Comparison of ENCODE assay signal across 9 mouse cellular contexts in the genomic region with DNA sequence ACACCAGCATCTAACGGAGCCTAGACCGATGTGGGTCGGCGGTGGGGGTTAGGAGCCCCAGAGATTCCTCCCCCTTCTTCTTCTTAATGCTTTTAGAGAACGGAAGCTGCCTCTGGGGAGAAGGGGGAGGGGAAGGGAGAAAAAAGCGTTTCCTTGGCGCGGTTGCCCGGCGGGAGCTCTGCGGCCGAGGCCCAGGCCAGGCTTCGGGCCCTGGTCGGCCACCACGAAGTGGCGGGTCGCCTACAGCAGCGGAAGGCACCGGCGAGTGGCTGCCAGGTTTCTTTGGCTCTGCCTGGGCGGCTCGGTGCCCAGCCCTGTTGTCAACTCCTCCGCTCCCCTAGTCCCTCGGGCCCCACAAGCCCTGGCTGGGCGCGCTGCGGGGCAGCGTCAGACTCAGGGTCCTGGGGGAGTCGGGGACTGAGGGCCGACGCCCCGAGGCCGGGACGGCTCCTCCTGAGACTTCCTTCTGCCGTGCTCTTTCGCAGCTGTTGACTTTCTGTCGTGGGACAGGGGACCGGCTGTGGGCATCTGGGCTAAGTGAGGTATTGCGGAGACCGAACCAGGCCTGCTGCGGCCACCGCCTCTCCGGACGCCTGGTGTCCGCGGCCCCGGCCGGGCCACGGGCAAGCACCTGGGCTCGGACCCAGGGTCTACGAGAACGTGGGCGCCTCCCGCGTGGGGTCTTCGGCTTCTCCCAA.
DNase-seq lines count a peak whose midpoint lies in the region; ATAC-seq and TF ChIP-seq lines count a peak whose summit lies in the region.
"Had no signal": no experiment of that assay in that cellular context is flagged by ENCODE, and none has a peak within 500 bp of the region (broad histone marks: within the 10 kb centered on the region; RNA-seq: fewer than 3 reads in every experiment).

No protein-coding gene starts in this region.

- H3K36me3 ChIP-seq in heart, embryonic 10.5 days: no peaks in the 10 kb centered on the region
- no peaks in the 10 kb centered on the region for H3K36me3 ChIP-seq in forebrain, postnatal 0 days (ENCODE audit: insufficient read depth)
- H3K36me3 ChIP-seq in intestine, postnatal 0 days (ENCODE audit: control insufficient read depth, insufficient read depth): no peaks in the 10 kb centered on the region
- no peaks in the 10 kb centered on the region for H3K36me3 ChIP-seq in midbrain, embryonic 12.5 days
- H3K36me3 ChIP-seq: G1E had no signal

- DNase-seq in heart, embryonic 10.5 days (ENCODE audit: low spot score): no peak
- DNase-seq in heart, adult 8-10 months (ENCODE audit: low spot score): no peak
- DNase-seq in brain, embryonic 14.5 days (ENCODE audit: low read depth): peak; percentile 86
- DNase-seq in forebrain, postnatal 0 days: peak; percentile 75
- no peak for DNase-seq in urinary bladder, adult 2 months (ENCODE audit: low spot score)
- no peak for DNase-seq in gastrocnemius, postnatal 25 days

- peak overlapping the region; percentile 89 for H3K9ac ChIP-seq in forebrain, postnatal 0 days
- no peak overlapping the region for H3K9ac ChIP-seq in intestine, postnatal 0 days (ENCODE audit: low read depth, low read length)
- peak overlapping the region; percentile 98 for H3K9ac ChIP-seq in midbrain, embryonic 12.5 days (replicated peaks)

- H3K4me1 ChIP-seq in heart, embryonic 10.5 days: peaks cover 14% of the 10 kb centered on the region
- peaks cover 15% of the 10 kb centered on the region; the same call in 1 of the 2 replicates for H3K4me1 ChIP-seq in forebrain, postnatal 0 days (ENCODE audit: insufficient read depth)
- no peaks in the 10 kb centered on the region; the same call in 1 of the 2 replicates for H3K4me1 ChIP-seq in intestine, postnatal 0 days (replicated peaks; ENCODE audit: control insufficient read depth, insufficient read depth, low read length)
- H3K4me1 ChIP-seq in midbrain, embryonic 12.5 days: peaks cover 26% of the 10 kb centered on the region

- ATAC-seq in forebrain, postnatal 0 days: peak; percentile 20
- peak; percentile 33; the same call in 1 of the 2 replicates for ATAC-seq in intestine, postnatal 0 days
- ATAC-seq in midbrain, embryonic 12.5 days (ENCODE audit: low FRiP score, low read depth): peak; percentile 70

- H3K9me3 ChIP-seq in heart, embryonic 10.5 days: no peaks in the 10 kb centered on the region
- H3K9me3 ChIP-seq in forebrain, postnatal 0 days (ENCODE audit: low read length): no peaks in the 10 kb centered on the region
- no peaks in the 10 kb centered on the region for H3K9me3 ChIP-seq in intestine, postnatal 0 days (ENCODE audit: control insufficient read depth)
- H3K9me3 ChIP-seq in midbrain, embryonic 12.5 days: no peaks in the 10 kb centered on the region

- H3K4me3 ChIP-seq in heart, embryonic 10.5 days: peak overlapping the region; percentile 59
- peak overlapping the region; percentile 46 for H3K4me3 ChIP-seq in forebrain, postnatal 0 days (ENCODE audit: low read depth, low read length)
- peak overlapping the region; percentile 38 for H3K4me3 ChIP-seq in intestine, postnatal 0 days (ENCODE audit: low read depth, low read length)
- peak overlapping the region; percentile 81 for H3K4me3 ChIP-seq in midbrain, embryonic 12.5 days

- TF ChIP-seq POLR2A in brain, embryonic 14.5 days (IDR thresholded peaks at IDR 0.05; ENCODE audit: borderline replicate concordance, extremely low read depth, insufficient read depth, insufficient read length, poor library complexity, severe bottlenecking): peak; percentile 33; the same call in 1 of the 2 replicates

- H3K4me2 ChIP-seq in forebrain, postnatal 0 days (ENCODE audit: low read depth): peak overlapping the region; percentile 99
- H3K4me2 ChIP-seq in intestine, postnatal 0 days (replicated peaks; ENCODE audit: low read depth): peak overlapping the region; percentile 63
- peak overlapping the region; percentile 88 for H3K4me2 ChIP-seq in midbrain, embryonic 12.5 days (replicated peaks)

- TF ChIP-seq CTCF in brain, embryonic 14.5 days (IDR thresholded peaks at IDR 0.05; ENCODE audit: borderline replicate concordance, extremely low read depth, insufficient read depth, insufficient read length): no peak
- TF ChIP-seq CTCF in forebrain, postnatal 0 days (IDR thresholded peaks at IDR 0.05; ENCODE audit: low read depth): no peak
- TF ChIP-seq CTCF in intestine, postnatal 0 days (IDR thresholded peaks at IDR 0.05; ENCODE audit: low read depth): no peak

- peak overlapping the region; percentile 59 for H3K27ac ChIP-seq in heart, embryonic 10.5 days
- peak overlapping the region; percentile 99 for H3K27ac ChIP-seq in forebrain, postnatal 0 days (ENCODE audit: low read depth, low read length)
- H3K27ac ChIP-seq in intestine, postnatal 0 days (ENCODE audit: low read depth, low read length): no peak overlapping the region
- peak overlapping the region; percentile 100 for H3K27ac ChIP-seq in midbrain, embryonic 12.5 days (replicated peaks)

- WGBS in heart, embryonic 10.5 days: 1% methylated on average over 56 of the region's 56 CpGs
- WGBS in forebrain, postnatal 0 days: under 1% methylated on average over 54 of the region's 56 CpGs
- WGBS in intestine, postnatal 0 days: under 1% methylated on average over 54 of the region's 56 CpGs
- WGBS in midbrain, embryonic 12.5 days: under 1% methylated on average over 56 of the region's 56 CpGs

- H3K27me3 ChIP-seq in heart, embryonic 10.5 days (ENCODE audit: insufficient read depth, poor library complexity, severe bottlenecking): peaks cover 74% of the 10 kb centered on the region
- no peaks in the 10 kb centered on the region for H3K27me3 ChIP-seq in forebrain, postnatal 0 days (ENCODE audit: insufficient read depth, low read length)
- H3K27me3 ChIP-seq in intestine, postnatal 0 days (replicated peaks; ENCODE audit: control insufficient read depth, insufficient read depth, low read length): peaks cover 49% of the 10 kb centered on the region
- no peaks in the 10 kb centered on the region for H3K27me3 ChIP-seq in midbrain, embryonic 12.5 days

Comparison
In these comparisons a context has a peak if more than half of its experiments do, and no peak if none do; other contexts are left out.
1. DNase-seq: peak in brain, embryonic 14.5 days (single experiment) and forebrain, postnatal 0 days (single experiment); none in heart, embryonic 10.5 days (single experiment), heart, adult 8-10 months (single experiment), urinary bladder, adult 2 months (single experiment) and gastrocnemius, postnatal 25 days (single experiment).
2. ATAC-seq: peak in every context shown above with its lines; median percentile 70 in midbrain, embryonic 12.5 days; 33 in intestine, postnatal 0 days; 20 in forebrain, postnatal 0 days.
3. Peak in every context shown above with its lines, with median percentiles within 50 percentile points of each other: H3K4me3 ChIP-seq and H3K4me2 ChIP-seq.